Mouse (Mus musculus) C2C12 (cell line): ENCODE results near the gene Camk1g. TPM values are rescaled to one million over a fixed set of nuclear protein-coding genes. Genes with fewer than 3 reads are reported as not detected.

Source experiments
- H3K27me3 ChIP-seq: one replicate; pipeline ENCODE4 v1.6.1; 2011; ENCODE audit not compliant: control insufficient read depth, insufficient read depth, insufficient read length
- H3K36me3 ChIP-seq: one replicate; pipeline ENCODE4 v1.6.1; 2011; ENCODE audit not compliant: control insufficient read depth, insufficient read depth
- H3K4me3 ChIP-seq: one replicate; pipeline ENCODE4 v1.5.1; 2011; ENCODE audit warnings: mild to moderate bottlenecking, control low read depth; ENCODE audit not compliant: poor library complexity, insufficient read depth, severe bottlenecking
- H3K79me2 ChIP-seq: one replicate; pipeline ENCODE4 v1.6.1; 2011; ENCODE audit not compliant: control insufficient read depth, insufficient read depth
- H3K79me3 ChIP-seq: one replicate; pipeline ENCODE4 v1.6.1; 2011; ENCODE audit warnings: low read depth, control low read depth
- H3ac ChIP-seq: one replicate; pipeline ENCODE3; 2011; ENCODE audit warnings: low read depth; ENCODE audit not compliant: control insufficient read depth, insufficient read length
- CEBPB ChIP-seq: IDR thresholded peaks from one replicate; pipeline ENCODE4 v1.6.1; 2011; ENCODE audit warnings: low read depth, mild to moderate bottlenecking, control low read depth, moderate library complexity
- CTCF ChIP-seq: IDR thresholded peaks from one replicate; pipeline ENCODE4 v1.5.1; 2011; ENCODE audit not compliant: control insufficient read depth, insufficient read depth, insufficient read length
- FOSL1 ChIP-seq: IDR thresholded peaks from one replicate; pipeline ENCODE4 v1.8.0; 2011; ENCODE audit warnings: mild to moderate bottlenecking, low read length; ENCODE audit not compliant: poor library complexity, insufficient read depth, severe bottlenecking
- MAX ChIP-seq: IDR thresholded peaks from one replicate; pipeline ENCODE4 v1.6.1; 2011; ENCODE audit warnings: mild to moderate bottlenecking, control low read depth
- MYOD1 ChIP-seq: IDR thresholded peaks from one replicate; pipeline ENCODE4 v1.6.1; 2011; ENCODE audit warnings: low read depth; ENCODE audit not compliant: control insufficient read depth, insufficient read length
- MYOG ChIP-seq: IDR thresholded peaks from one replicate; pipeline ENCODE4 v1.6.1; 2011; ENCODE audit not compliant: control insufficient read depth, insufficient read length; ENCODE audit errors: extremely low read depth
- USF1 ChIP-seq: IDR thresholded peaks from one replicate; pipeline ENCODE4 v1.6.1; 2011; ENCODE audit warnings: low read depth, mild to moderate bottlenecking, control low read depth, moderate library complexity
- polyA plus RNA-seq: library from polyadenylated mRNA; unstranded; fragments of >200 nt; fragmentation: generic; extraction: Trizol; gene quantifications from one replicate; pipeline ENCODE4 v1.2.1, GENCODE M21; 2012; ENCODE audit warnings: missing spikeins

Gene Camk1g
- polyA plus RNA-seq, 1 experiment = 1.2 TPM

GRCm38 (mm10) chr1:193301216-193302092, 68.6 kb downstream of the Camk1g start:
- H3K4me3 ChIP-seq = no peak overlapping the region
- no peaks in the 10 kb centered on the region for H3K27me3 ChIP-seq
- H3K79me3 ChIP-seq = no peaks in the 10 kb centered on the region
- TF ChIP-seq CTCF (no peak), MYOD1 (peak; percentile 45), MYOG (no peak)
- no peaks in the 10 kb centered on the region for H3K79me2 ChIP-seq
- no peak overlapping the region for H3ac ChIP-seq
- no peaks in the 10 kb centered on the region for H3K36me3 ChIP-seq

GRCm38 (mm10) chr1:193299995-193300394, 70.1 kb downstream of the Camk1g start:
- Histone ChIP-seq H3ac (no peak overlapping the region), H3K79me3 (no peaks in the 10 kb centered on the region), H3K27me3 (no peaks in the 10 kb centered on the region), H3K4me3 (no peak overlapping the region), H3K36me3 (no peaks in the 10 kb centered on the region), H3K79me2 (no peaks in the 10 kb centered on the region)
- no peak for TF ChIP-seq CTCF
- no peak for TF ChIP-seq MYOD1
- TF ChIP-seq CEBPB = no peak
- no peak for TF ChIP-seq USF1
- no peak for TF ChIP-seq FOSL1
- no peak for TF ChIP-seq MYOG
- TF ChIP-seq MAX = no peak

- H3K79me3 ChIP-seq = no peaks in the 10 kb centered on the region
- no peaks in the 10 kb centered on the region for H3K36me3 ChIP-seq
- H3ac ChIP-seq = no peak overlapping the region
- H3K4me3 ChIP-seq = no peak overlapping the region
- no peaks in the 10 kb centered on the region for H3K79me2 ChIP-seq
- TF ChIP-seq CTCF (no peak), FOSL1 (peak; percentile 97), MAX (peak; percentile 91), USF1 (peak; percentile 1), MYOG (no peak), MYOD1 (peak; percentile 72), CEBPB (no peak)
- H3K27me3 ChIP-seq = no peaks in the 10 kb centered on the region
Observed at GRCm38 (mm10) chr1:193298141-193298765, 71.8 kb downstream of the Camk1g start.

Other genes with a start within 250 kb of the Camk1g start
- 10.6 TPM for gene Diexf, start 240.0 kb downstream of the Camk1g start, polyA plus RNA-seq
- gene Irf6, start 217.2 kb downstream of the Camk1g start, polyA plus RNA-seq = 0.08 TPM
- gene A130010J15Rik, start 202.3 kb downstream of the Camk1g start, polyA plus RNA-seq = 4.1 TPM
- 0.02 TPM for gene Traf3ip3, start 168.6 kb downstream of the Camk1g start, polyA plus RNA-seq
- 5.3 TPM for gene Lamb3, start 162.6 kb downstream of the Camk1g start, polyA plus RNA-seq
- 0.12 TPM for gene Hsd11b1, start 106.2 kb downstream of the Camk1g start, polyA plus RNA-seq
- gene G0s2, start 97.1 kb downstream of the Camk1g start, polyA plus RNA-seq = 66.1 TPM